Mouse (Mus musculus): ENCODE data around the gene Chd1.

The Chd1 gene

GRCm38 (mm10) chr17:15804008-15804812, 99.4 kb downstream of the Chd1 start:
- in situ Hi-C loops (cut with MboI; ENCODE audit: unreplicated experiment in 2 of 2), result loop anchor here (5.0 to 10.0 kb wide), 2 partner anchors 1123 to 1591 kb away; no protein-coding TSS in a partner anchor

- in situ Hi-C loops (cut with MboI; ENCODE audit: unreplicated experiment in 2 of 2), result loop anchor here in 1 of 2 experiments (10.0 kb wide), 1 partner anchor 1587 kb away; no protein-coding TSS in a partner anchor
Measured at GRCm38 (mm10) chr17:15807295-15807984, 102.7 kb downstream of the Chd1 start.

- in situ Hi-C loops (cut with MboI; ENCODE audit: unreplicated experiment in 2 of 2), result loop anchor here in 1 of 2 experiments (10.0 kb wide), 1 partner anchor 1587 kb away; no protein-coding TSS in a partner anchor
Measured at GRCm38 (mm10) chr17:15808015-15808414, 103.2 kb downstream of the Chd1 start.

GRCm38 (mm10) chr17:15808468-15809374, 104.0 kb downstream of the Chd1 start:
- in situ Hi-C loops (cut with MboI; ENCODE audit: unreplicated experiment in 2 of 2), result loop anchor here in 1 of 2 experiments (10.0 kb wide), 1 partner anchor 1586 kb away; no protein-coding TSS in a partner anchor

- in situ Hi-C loops (cut with MboI; ENCODE audit: unreplicated experiment in 2 of 2), result loop anchor here in 1 of 2 experiments (10.0 kb wide), 1 partner anchor 1585 kb away; no protein-coding TSS in a partner anchor
Measured at GRCm38 (mm10) chr17:15809949-15810348, 105.2 kb downstream of the Chd1 start.

- in situ Hi-C loops (cut with MboI; ENCODE audit: unreplicated experiment in 2 of 2), result no loop called here
Measured at GRCm38 (mm10) chr17:15812136-15812778, 107.5 kb downstream of the Chd1 start.

- in situ Hi-C loops (cut with MboI; ENCODE audit: unreplicated experiment in 2 of 2), result no loop called here
Measured at GRCm38 (mm10) chr17:15813658-15814212, 109.0 kb downstream of the Chd1 start.

GRCm38 (mm10) chr17:15815312-15816018, 110.7 kb downstream of the Chd1 start:
- in situ Hi-C loops (cut with MboI; ENCODE audit: unreplicated experiment in 2 of 2), result no loop called here

- in situ Hi-C loops (cut with MboI; ENCODE audit: unreplicated experiment in 2 of 2), result no loop called here
Measured at GRCm38 (mm10) chr17:15816379-15817095, 111.8 kb downstream of the Chd1 start.

- in situ Hi-C loops (cut with MboI; ENCODE audit: unreplicated experiment in 2 of 2), result no loop called here
Measured at GRCm38 (mm10) chr17:15817096-15817450, 112.3 kb downstream of the Chd1 start.

GRCm38 (mm10) chr17:15817634-15818033, 112.9 kb downstream of the Chd1 start:
- in situ Hi-C loops (cut with MboI; ENCODE audit: unreplicated experiment in 2 of 2), result no loop called here

- in situ Hi-C loops (cut with MboI; ENCODE audit: unreplicated experiment in 2 of 2), result no loop called here
Measured at GRCm38 (mm10) chr17:15818372-15818771, 113.6 kb downstream of the Chd1 start.

- in situ Hi-C loops (cut with MboI; ENCODE audit: unreplicated experiment in 2 of 2), result no loop called here
Measured at GRCm38 (mm10) chr17:15820146-15820545, 115.4 kb downstream of the Chd1 start.

GRCm38 (mm10) chr17:15820761-15821160, 116.0 kb downstream of the Chd1 start:
- in situ Hi-C loops (cut with MboI; ENCODE audit: unreplicated experiment in 2 of 2), result no loop called here

- in situ Hi-C loops (cut with MboI; ENCODE audit: unreplicated experiment in 2 of 2), result no loop called here
Measured at GRCm38 (mm10) chr17:15821706-15822105, 116.9 kb downstream of the Chd1 start.

Measured in v-Abl transformed pro-B cells (cell line).